Mouse (Mus musculus): ENCODE results near the gene Vmn1r125. TPM values are rescaled to one million over a fixed set of nuclear protein-coding genes. Genes with fewer than 3 reads are reported as not detected.

The Vmn1r125 gene
- polyA plus RNA-seq (2014; fragmentation: Illumina TruSeq; extraction: RNeasy Lipid Tissue Mini Kit (QIAGEN cat#74804); ENCODE audit: low read depth, low replicate concordance) = not detected

GRCm38 (mm10) chr7:21271879-21272278 lies at the start of gene Vmn1r125:
Vmn1r125 (plus strand) TSS chr7:21272179.

GRCm38 (mm10) chr7:21260517-21260916 lies 11.5 kb upstream of the Vmn1r125 start, which contains the start of gene Vmn1r124:
Vmn1r124 (minus strand) TSS chr7:21260617.

GRCm38 (mm10) chr7:21301367-21301766 lies 29.4 kb downstream of the Vmn1r125 start, which contains the start of gene Vmn1r126:
Vmn1r126 (minus strand) TSS chr7:21301467.

GRCm38 (mm10) chr7:21319761-21320160 lies 47.8 kb downstream of the Vmn1r125 start, which contains the start of gene Vmn1r127:
Vmn1r127 (minus strand) TSS chr7:21319861.

Other genes starting within 250 kb of the Vmn1r125 start
- gene Vmn1r120, start 218.4 kb upstream of the Vmn1r125 start, polyA plus RNA-seq (2014; fragmentation: Illumina TruSeq; extraction: RNeasy Lipid Tissue Mini Kit (QIAGEN cat#74804); ENCODE audit: low read depth, low replicate concordance) = not detected
- gene Vmn1r121, start 173.7 kb upstream of the Vmn1r125 start, polyA plus RNA-seq (2014; fragmentation: Illumina TruSeq; extraction: RNeasy Lipid Tissue Mini Kit (QIAGEN cat#74804); ENCODE audit: low read depth, low replicate concordance) = not detected
- gene Vmn1r122, start 138.1 kb upstream of the Vmn1r125 start, polyA plus RNA-seq (2014; fragmentation: Illumina TruSeq; extraction: RNeasy Lipid Tissue Mini Kit (QIAGEN cat#74804); ENCODE audit: low read depth, low replicate concordance) = not detected
- gene Vmn1r123, start 110.0 kb upstream of the Vmn1r125 start, polyA plus RNA-seq (2014; fragmentation: Illumina TruSeq; extraction: RNeasy Lipid Tissue Mini Kit (QIAGEN cat#74804); ENCODE audit: low read depth, low replicate concordance) = not detected
- gene Gm5157, start 81.8 kb upstream of the Vmn1r125 start, polyA plus RNA-seq (2014; fragmentation: Illumina TruSeq; extraction: RNeasy Lipid Tissue Mini Kit (QIAGEN cat#74804); ENCODE audit: low read depth, low replicate concordance) = not detected
- gene Vmn1r124, start 11.6 kb upstream of the Vmn1r125 start, polyA plus RNA-seq (2014; fragmentation: Illumina TruSeq; extraction: RNeasy Lipid Tissue Mini Kit (QIAGEN cat#74804); ENCODE audit: low read depth, low replicate concordance) = not detected
- gene Vmn1r126, start 29.3 kb downstream of the Vmn1r125 start, polyA plus RNA-seq (2014; fragmentation: Illumina TruSeq; extraction: RNeasy Lipid Tissue Mini Kit (QIAGEN cat#74804); ENCODE audit: low read depth, low replicate concordance) = not detected
- not detected for gene Vmn1r127, start 47.7 kb downstream of the Vmn1r125 start, polyA plus RNA-seq (2014; fragmentation: Illumina TruSeq; extraction: RNeasy Lipid Tissue Mini Kit (QIAGEN cat#74804); ENCODE audit: low read depth, low replicate concordance)
- gene Vmn1r128, start 77.2 kb downstream of the Vmn1r125 start, polyA plus RNA-seq (2014; fragmentation: Illumina TruSeq; extraction: RNeasy Lipid Tissue Mini Kit (QIAGEN cat#74804); ENCODE audit: low read depth, low replicate concordance) = not detected
- not detected for gene Vmn1r129, start 89.1 kb downstream of the Vmn1r125 start, polyA plus RNA-seq (2014; fragmentation: Illumina TruSeq; extraction: RNeasy Lipid Tissue Mini Kit (QIAGEN cat#74804); ENCODE audit: low read depth, low replicate concordance)
- gene Gm6882, start 160.6 kb downstream of the Vmn1r125 start, polyA plus RNA-seq (2014; fragmentation: Illumina TruSeq; extraction: RNeasy Lipid Tissue Mini Kit (QIAGEN cat#74804); ENCODE audit: low read depth, low replicate concordance) = not detected
- not detected for gene Vmn1r130, start 239.6 kb downstream of the Vmn1r125 start, polyA plus RNA-seq (2014; fragmentation: Illumina TruSeq; extraction: RNeasy Lipid Tissue Mini Kit (QIAGEN cat#74804); ENCODE audit: low read depth, low replicate concordance)